Mouse (Mus musculus) heart, postnatal 10 days (tissue): ENCODE data around the gene Galnt15. TPM values are rescaled to one million over a fixed set of nuclear protein-coding genes. Genes with fewer than 3 reads are reported as not detected.
"Not testable (repeated sequence)": the region's sequence is repeated elsewhere in the genome, so short reads cannot be mapped to it uniquely, and the experiment has no call there.

Experiments used
- DNase-seq, 2 experiments: peaks; one replicate each; pipeline ENCODE4 v3.0.0; 2021
- intact Hi-C: fragments of 180-260 bp; cut with DNase I; formaldehyde crosslinking; loops from one replicate; pipeline ENCODE4 v1.15.1; 2025
- total RNA-seq, 2 experiments: library from RNA; stranded (reverse); gene quantifications; 2 replicates each; pipeline ENCODE4 v1.2.3; 2021

Galnt15 gene
- total RNA-seq, 2 experiments from 2014 or later: 11.6 to 13.0 TPM

DNA sequence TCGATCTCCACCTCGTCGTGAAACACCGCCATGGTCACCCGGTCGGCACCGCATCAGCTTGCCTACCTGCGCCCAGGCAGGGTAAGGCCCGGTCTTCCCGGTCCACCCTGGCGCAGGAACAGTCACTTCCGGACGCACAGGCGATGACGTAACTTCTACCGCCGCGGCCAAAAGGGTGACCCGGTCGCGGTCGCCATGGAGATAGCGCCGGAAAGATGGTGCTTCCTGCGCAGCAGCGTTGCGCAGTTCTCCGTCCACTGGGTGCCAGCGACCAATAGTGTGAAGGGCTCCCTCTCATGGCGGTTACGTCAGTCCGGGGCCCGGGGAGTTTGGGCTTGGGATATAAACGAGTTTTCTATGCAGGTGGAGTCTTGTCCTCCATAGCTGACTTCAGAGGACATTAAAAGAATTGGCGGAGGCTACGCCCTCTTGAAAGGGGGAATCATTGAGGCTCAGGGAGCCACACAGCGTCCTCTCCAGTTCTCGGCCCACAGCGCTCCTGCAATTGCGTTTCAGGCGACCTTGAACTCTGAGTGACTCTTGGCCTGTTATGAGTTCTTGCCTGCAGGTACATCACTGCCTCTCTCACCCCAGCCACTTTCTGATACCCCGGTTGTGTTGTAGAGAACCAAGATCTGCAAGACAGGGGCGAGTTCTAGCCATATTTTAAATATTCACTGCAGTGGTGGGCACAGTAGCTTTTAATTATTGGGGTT, 56.9 kb downstream of the Galnt15 start, which contains the start of gene Dph3:
Gene Dph3, minus strand, starts transcription at position 244 of the 716 bp plus-strand sequence.
- DNase-seq: peak; percentile 100
- intact Hi-C loops: no loop called here

DNA sequence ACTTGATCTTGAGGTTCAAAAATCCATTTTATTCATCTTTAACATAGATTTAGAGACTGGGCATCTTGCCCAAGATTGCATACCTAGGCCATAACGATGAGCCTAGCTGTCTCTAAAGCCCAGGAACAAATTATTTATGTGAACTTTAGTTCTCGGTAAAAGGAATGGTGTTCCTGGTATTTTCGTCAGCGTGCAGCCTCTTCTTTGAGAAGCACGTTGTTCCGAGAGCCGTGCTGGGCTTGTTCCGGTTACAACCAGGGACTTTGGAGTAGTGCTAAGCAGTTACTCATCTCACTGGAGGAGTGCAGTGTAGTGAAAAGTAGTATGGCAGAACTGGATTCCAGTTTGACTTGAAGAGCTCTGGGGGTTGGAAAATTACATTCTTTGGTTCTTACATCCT, 57.4 kb downstream of the Galnt15 start:
- no peak for DNase-seq
- intact Hi-C loops: no loop called here

DNA sequence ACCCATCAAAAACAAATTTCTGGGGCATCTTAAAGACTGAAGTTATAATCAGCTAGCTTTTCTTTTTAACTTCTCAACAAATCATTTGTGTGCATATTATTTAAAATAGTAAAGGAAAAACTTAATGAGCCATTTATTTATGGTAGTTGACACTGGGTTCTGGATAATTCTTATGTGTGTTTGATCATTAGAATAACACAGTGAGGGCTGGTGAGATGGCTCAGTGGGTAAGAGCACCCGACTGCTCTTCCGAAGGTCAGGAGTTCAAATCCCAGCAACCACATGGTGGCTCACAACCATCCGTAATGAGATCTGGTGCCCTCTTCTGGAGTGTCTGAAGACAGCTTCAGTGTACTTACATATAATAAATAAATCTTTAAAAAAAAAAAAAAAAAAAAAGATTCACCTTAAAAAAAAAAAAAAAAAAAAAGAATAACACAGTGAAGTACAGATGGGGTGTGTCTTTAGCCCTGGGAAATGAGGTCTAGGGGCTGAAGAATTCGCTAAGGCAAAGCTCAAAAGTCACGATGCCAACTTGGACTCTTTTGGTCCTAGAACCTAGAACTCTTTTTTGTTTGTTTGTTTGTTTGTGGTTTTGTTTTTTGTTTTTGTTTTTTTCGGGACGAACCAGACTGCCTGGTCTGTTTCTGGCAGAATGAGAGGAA, 58.9 kb downstream of the Galnt15 start:
- intact Hi-C loops, DNase-seq: not testable (repeated sequence)

DNA sequence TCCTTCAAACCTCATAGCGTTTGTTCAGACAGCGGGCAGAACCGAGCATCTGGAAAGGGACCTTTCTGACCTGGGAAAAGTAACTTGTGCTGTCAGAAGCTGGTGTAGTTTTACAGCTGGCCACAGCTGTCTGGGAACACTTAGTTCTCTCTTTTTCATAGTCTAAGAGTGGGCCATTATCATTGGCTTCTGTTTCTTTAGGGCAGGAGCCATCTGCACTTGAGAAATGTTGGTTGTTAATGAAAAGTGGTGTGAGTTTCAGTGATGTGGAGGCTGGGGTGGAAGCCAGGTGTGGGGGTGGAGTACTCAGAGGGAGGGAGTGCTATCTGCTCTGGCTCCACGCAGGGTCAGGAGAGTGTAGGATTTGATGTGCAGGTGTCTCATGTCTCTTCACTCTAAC, 62.3 kb downstream of the Galnt15 start:
- intact Hi-C loops: no loop called here
- DNase-seq: peak; percentile 44 to 56

DNA sequence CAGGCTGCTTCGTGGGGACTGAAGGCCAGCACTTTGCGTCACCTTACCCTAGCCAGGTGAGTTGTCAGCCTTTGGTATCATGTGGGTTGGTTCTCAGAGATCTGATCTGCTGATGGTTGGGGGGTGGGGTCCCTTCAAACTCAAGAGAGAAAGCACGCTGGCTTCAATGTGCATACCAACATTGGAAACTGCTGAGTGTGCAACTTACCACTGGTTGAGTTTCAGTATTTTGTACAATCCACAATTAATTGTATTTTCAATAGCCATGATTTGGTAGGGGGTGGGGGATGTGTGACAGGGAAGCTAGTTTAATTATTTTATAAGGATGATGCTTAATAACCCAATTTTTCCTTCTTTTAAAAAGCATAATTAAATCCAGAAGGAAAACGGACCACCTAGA, 62.9 kb downstream of the Galnt15 start:
- DNase-seq: no peak
- intact Hi-C loops: no loop called here

DNA sequence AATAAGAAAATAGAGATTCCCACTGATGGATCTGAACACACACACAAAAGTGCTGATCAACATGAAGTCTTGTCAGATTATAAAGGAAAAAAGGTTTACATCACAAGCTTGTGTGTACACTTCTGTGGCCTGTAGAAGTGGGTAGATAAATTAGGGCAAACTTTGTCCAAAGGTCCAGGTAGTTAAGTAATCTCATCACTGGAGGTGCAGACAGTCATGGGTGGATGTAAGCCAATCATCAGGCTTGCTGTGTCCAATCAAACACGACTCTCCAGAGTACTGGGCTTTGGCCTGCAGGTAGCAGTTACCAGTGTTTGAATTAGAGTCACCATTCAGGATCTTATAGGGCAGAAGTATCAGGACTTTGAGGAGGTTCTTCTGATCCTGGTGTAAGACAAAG, 64.2 kb downstream of the Galnt15 start:
- intact Hi-C loops: no loop called here
- DNase-seq: no peak

DNA sequence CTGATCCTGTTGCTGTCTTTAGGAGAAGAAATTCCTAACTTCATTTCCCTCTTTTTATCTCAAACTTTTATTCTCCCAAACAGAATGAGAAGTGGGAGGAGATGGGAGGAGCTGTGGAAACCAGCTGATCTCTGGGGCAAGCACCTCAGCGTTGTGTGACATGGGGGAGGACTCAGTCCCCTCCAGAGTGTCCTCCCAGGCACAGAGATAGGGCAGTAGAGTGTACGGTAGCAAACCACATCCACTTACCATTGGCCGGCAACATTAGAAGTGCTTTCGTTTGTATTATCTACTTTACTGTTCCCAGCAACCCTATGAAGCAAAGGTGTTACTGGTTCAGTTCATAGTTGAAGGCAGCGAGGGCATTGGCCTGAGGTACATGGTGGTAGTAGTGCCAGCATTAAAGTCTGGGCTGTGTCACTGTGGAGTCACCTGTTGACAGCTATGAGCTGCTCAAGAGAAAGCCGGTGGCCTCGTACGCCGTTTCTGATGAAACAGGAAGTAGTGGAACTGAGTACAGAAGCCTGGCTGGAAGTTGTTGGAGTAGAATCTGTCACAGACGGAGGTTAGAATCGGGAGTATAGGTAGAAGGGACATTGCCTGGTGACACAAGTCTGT, 64.8 kb downstream of the Galnt15 start:
- peak; percentile 71 to 74 for DNase-seq
- intact Hi-C loops: no loop called here

DNA sequence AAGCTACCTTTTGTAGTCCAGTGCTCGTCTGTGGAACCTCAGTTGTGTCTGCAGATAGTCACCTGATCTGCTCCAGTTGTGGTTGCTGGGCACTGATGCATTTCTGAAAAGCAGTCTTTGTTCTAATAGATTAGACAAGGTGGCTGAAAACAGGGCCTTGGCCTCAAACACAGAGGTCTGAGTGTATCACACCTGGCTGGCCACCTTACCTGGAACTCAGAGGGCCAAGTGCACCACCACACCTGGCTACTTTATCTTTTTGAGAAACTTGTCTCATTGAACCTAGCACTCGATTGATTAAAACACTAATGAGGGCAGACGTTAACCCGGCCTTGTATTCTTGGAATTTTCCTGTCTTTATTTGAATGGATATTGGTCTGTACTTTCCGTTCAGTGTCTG, 66.9 kb downstream of the Galnt15 start:
- DNase-seq: no peak
- intact Hi-C loops: no loop called here

DNA sequence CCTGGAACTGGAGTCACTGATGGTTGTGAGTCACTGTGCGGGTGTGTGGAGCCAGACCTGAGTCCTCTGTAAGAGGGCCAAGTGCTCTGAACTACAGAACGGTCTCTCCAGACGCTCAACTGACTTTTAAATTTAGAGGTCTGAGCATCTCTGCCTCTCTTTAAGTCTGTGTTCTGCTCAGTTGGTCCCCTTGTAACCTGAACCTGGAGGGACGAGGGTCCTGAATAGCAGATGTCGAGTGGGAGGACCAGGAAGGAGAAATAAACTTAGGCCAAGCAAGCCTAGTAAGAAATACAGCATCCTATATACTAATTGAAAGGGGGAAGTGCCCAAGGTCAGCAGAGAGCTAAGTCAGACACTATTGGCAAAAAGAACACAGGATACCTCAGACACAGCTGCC, 68.0 kb downstream of the Galnt15 start:
- DNase-seq: no peak
- intact Hi-C loops: no loop called here

DNA sequence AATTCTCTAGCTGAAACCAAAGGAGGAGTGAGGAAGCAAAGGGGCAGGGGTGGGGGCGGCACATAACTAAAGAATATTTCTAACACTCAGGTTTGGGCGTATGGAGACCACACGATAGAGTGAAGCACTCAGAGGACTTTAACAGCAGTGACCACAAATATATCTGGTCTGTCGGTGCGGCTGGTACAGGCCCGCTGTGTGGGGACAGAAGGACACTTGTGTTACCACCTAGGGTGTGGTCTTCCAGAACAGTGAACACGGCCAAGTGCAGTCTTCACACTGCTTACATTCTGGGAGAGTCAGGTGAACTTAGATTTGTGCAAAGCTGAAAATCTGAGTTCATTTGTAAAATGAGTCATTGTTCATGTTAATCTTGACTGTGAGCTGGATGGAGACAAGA, 68.9 kb downstream of the Galnt15 start:
- no peak for DNase-seq
- intact Hi-C loops: no loop called here

DNA sequence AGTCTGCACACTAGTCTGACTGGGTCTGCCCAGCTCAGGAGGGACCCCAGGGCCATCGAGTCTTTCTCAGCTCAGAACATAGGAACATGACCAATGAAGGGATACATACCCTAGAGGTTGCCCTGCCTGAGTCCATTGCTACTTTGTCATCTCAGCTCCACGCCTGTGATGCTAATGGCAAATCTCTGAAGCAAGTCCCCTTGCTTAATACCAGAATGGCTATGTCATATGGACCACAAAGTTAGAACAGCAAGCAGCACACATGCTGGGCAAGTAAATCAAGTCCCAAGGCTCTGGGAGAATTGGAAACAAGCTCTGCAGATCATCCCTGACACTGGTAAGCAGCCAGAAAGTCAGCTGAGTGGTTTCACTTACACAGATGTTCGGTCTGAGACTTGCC, 70.2 kb downstream of the Galnt15 start:
- intact Hi-C loops: no loop called here

DNA sequence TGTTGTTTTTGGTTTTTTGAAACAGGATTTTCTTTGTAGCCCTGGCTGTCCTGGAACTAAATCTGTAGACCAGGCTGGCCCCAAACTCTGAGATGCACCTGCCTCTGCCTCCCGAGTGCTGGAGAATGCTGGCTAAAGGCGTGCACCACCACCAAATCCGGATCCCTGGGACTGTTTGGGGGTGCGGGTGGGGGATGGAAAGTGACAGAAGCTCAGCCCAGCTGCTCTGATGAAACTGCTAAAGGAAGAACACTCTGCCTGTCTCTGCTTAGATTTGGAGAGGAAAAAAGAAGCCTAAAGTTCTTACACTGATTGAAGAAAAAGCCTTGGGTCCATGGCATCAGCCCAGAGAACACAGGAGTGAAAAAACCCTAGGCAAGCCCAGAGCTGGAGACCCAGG, 74.8 kb downstream of the Galnt15 start:
- no peak for DNase-seq
- intact Hi-C loops: no loop called here

More for the DNA sequence above, 70.2 kb downstream of the Galnt15 start:
- DNase-seq: peak in 1 of 2 experiments; percentile 32

DNA sequence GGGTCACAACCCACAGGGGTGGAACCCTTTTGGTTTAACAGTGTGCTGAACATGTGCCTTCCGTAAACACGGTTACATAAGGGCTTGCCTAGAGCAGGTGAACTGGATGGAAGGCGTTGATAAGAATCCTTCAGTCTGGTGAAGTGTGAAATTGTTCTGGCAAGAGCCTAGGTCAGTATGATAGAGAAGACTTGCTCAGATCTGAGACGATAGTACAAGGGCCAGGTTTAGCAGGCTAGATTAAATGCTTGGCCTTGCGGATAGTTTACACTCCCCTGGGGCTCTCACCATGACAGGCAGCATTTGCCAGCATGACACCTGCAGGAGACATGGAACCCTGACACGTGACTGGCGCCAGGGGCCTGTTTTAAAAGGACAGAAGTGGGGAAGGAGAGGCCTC, 76.9 kb downstream of the Galnt15 start:
- intact Hi-C loops: no loop called here
- DNase-seq: no peak

DNA sequence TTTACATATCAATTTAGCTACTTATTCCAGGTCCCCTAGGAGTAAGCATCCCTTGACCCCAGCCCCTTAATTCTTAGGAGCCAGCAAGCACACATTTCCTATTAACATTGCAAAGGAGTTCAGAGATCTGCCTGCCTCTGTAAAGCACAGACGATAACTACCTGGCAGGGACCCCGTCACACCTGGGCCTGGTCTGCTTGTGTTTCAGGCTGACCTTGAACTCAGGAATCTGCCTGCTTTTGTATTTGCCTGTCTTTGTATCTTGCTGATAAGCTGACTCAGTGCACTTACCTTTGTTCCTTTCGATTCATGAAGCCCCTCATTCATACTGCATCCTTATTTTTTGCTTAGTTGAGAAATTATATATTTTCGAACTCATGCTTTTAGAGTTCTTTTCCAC, 78.1 kb downstream of the Galnt15 start:
- intact Hi-C loops: no loop called here
- DNase-seq: no peak

Other genes starting within 250 kb of the Galnt15 start
- gene Ankrd28, start 198.3 kb upstream of the Galnt15 start, total RNA-seq: 10 to 100 TPM; 40.8 to 41.0 TPM
- 10 to 100 TPM; 45.1 to 49.3 TPM for gene Oxnad1, start 56.4 kb downstream of the Galnt15 start, total RNA-seq
- gene Dph3, start 56.7 kb downstream of the Galnt15 start, total RNA-seq: 10 to 100 TPM; 83.4 to 83.7 TPM
- not detected for gene Msmb, start 113.0 kb downstream of the Galnt15 start, total RNA-seq
- gene Ncoa4, start 130.9 kb downstream of the Galnt15 start, total RNA-seq: 100 to 1,000 TPM; 112 to 129 TPM
- 100 to 1,000 TPM; 159 to 184 TPM for gene Timm23, start 172.9 kb downstream of the Galnt15 start, total RNA-seq
- 10 to 100 TPM; 24.3 to 29.6 TPM for gene Parg, start 173.0 kb downstream of the Galnt15 start, total RNA-seq